Comparison of ENCODE assay signal across 15 mouse cellular contexts in the genomic region with DNA sequence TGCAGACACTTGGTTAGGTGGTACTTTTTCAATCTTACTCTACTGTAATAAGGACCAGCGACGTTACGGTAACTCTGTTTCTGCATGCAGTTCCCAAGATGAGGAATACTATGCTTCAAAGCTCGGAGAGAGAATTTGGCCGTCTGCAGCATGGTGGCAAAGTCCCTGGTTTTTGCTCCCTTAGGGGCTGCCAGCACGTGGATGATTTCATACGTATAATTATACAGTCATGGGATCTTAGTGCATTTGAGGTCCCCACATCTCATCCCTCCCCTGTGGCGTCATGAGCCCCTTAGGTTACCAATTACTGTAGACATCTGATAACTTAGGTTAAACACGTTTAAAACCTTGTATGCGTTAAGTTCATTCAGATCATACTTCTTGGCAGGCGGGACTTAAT. TPM values are rescaled to one million over a fixed set of nuclear protein-coding genes. Genes with fewer than 3 reads are reported as not detected.
DNase-seq lines count a peak whose midpoint lies in the region; ATAC-seq and TF ChIP-seq lines count a peak whose summit lies in the region.
"Had no signal": no experiment of that assay in that cellular context is flagged by ENCODE, and none has a peak within 500 bp of the region (broad histone marks: within the 10 kb centered on the region; RNA-seq: fewer than 3 reads in every experiment).

No protein-coding gene starts in this region.

- no peak overlapping the region for H3K27ac ChIP-seq in cerebellum, adult 2 months (ENCODE audit: insufficient read depth, low read length)
- H3K27ac ChIP-seq in heart, embryonic 10.5 days: no peak overlapping the region
- H3K27ac ChIP-seq: embryonic facial prominence, embryonic 12.5 days had no signal

- ATAC-seq in megakaryocyte, adult 5-6 weeks (ENCODE audit: poor library complexity, severe bottlenecking): no peak
- ATAC-seq: CD4-positive, CD25-positive, alpha-beta regulatory T cell, adult 4 months had no signal

- H3K4me3 ChIP-seq in cerebellum, adult 2 months (replicated peaks; ENCODE audit: insufficient read depth, low read depth, low read length): peak overlapping the region; percentile 27
- H3K4me3 ChIP-seq in heart, embryonic 10.5 days: no peak overlapping the region
- peak overlapping the region; percentile 71 for H3K4me3 ChIP-seq in megakaryocyte, embryonic 14.5 days (replicated peaks)
- no peak overlapping the region for H3K4me3 ChIP-seq in myocyte

- DNase-seq in cerebellum, adult 2 months: no peak
- no peak for DNase-seq in cerebellum, postnatal 4 days (ENCODE audit: low spot score in 2 of 2)
- DNase-seq in heart, embryonic 10.5 days (ENCODE audit: low spot score): peak; percentile 63
- no peak for DNase-seq in heart, adult 18-20 months
- no peak for DNase-seq in kidney, postnatal 10 days
- DNase-seq: gastrocnemius, postnatal 14 days; kidney, adult 8-10 months; thymus, postnatal 4 days had no signal

- H3K27me3 ChIP-seq in cerebellum, adult 2 months (ENCODE audit: control insufficient read depth, insufficient read depth, low read length): no peaks in the 10 kb centered on the region
- no peaks in the 10 kb centered on the region for H3K27me3 ChIP-seq in heart, embryonic 10.5 days (ENCODE audit: insufficient read depth, poor library complexity, severe bottlenecking)
- H3K27me3 ChIP-seq in megakaryocyte, embryonic 14.5 days (replicated peaks): no peaks in the 10 kb centered on the region
- no peaks in the 10 kb centered on the region for H3K27me3 ChIP-seq in myocyte (ENCODE audit: control insufficient read depth, insufficient read depth, insufficient read length)
- H3K27me3 ChIP-seq: embryonic facial prominence, embryonic 12.5 days; heart, embryonic 15.5 days had no signal

- H3K4me2 ChIP-seq in myocyte (ENCODE audit: low read depth): peak overlapping the region; percentile 78

- TF ChIP-seq CTCF in cerebellum, adult 2 months (IDR thresholded peaks at IDR 0.05; ENCODE audit: borderline replicate concordance, insufficient read depth, low read depth, low read length): no peak

- H3K4me1 ChIP-seq in cerebellum, adult 2 months (ENCODE audit: control insufficient read depth, insufficient read depth, low read length): peaks cover 5% of the 10 kb centered on the region; the same call in 1 of the 2 replicates
- peaks cover 24% of the 10 kb centered on the region; the same call in 1 of the 2 replicates for H3K4me1 ChIP-seq in heart, embryonic 10.5 days
- H3K4me1 ChIP-seq in megakaryocyte, embryonic 14.5 days: peaks cover 73% of the 10 kb centered on the region

- no peaks in the 10 kb centered on the region for H3K36me3 ChIP-seq in heart, embryonic 10.5 days
- peaks cover 34% of the 10 kb centered on the region for H3K36me3 ChIP-seq in megakaryocyte, embryonic 14.5 days (replicated peaks; ENCODE audit: low read length)
- H3K36me3 ChIP-seq in myocyte (ENCODE audit: control insufficient read depth, insufficient read depth): no peaks in the 10 kb centered on the region
- H3K36me3 ChIP-seq: embryonic facial prominence, embryonic 12.5 days; heart, embryonic 15.5 days had no signal

- H3K9me3 ChIP-seq in heart, embryonic 10.5 days: no peaks in the 10 kb centered on the region
- no peaks in the 10 kb centered on the region for H3K9me3 ChIP-seq in megakaryocyte, embryonic 14.5 days
- H3K9me3 ChIP-seq: embryonic facial prominence, embryonic 12.5 days; G1E; heart, embryonic 15.5 days had no signal

- 60% methylated on average over 11 of the region's 11 CpGs for whole genome bisulfite sequencing in cerebellum, adult 2 months
- WGBS in heart, embryonic 10.5 days: 89% methylated on average over 11 of the region's 11 CpGs

- H3ac ChIP-seq in myocyte (ENCODE audit: control insufficient read depth, insufficient read length): no peak overlapping the region

- no peak for TF ChIP-seq POLR2A in cerebellum, adult 2 months (IDR thresholded peaks at IDR 0.05; ENCODE audit: borderline replicate concordance, insufficient read depth, low read length)
- no peak for TF ChIP-seq POLR2A in myocyte (IDR thresholded peaks at IDR 0.05; ENCODE audit: insufficient read length, low read depth)

- H3K79me2 ChIP-seq in myocyte (ENCODE audit: control insufficient read depth, insufficient read depth): no peaks in the 10 kb centered on the region

TF ChIP-seq in myocyte, 11 proteins besides CTCF, POLR2A, EP300 and RAD21:
- TF ChIP-seq SRF (IDR thresholded peaks at IDR 0.05; ENCODE audit: control insufficient read depth, insufficient read length, low read depth): no peak
- no peak for TF ChIP-seq MYOG (IDR thresholded peaks at IDR 0.05; ENCODE audit: control insufficient read depth in 1 of 3, insufficient read depth in 1 of 3, insufficient read length in 2 of 3, low read depth in 2 of 3)
- TF ChIP-seq REST (IDR thresholded peaks at IDR 0.05; ENCODE audit: insufficient read depth, insufficient read length): no peak
- TF ChIP-seq POLR2AphosphoS2 (IDR thresholded peaks at IDR 0.05; ENCODE audit: insufficient read length, low read depth): no peak
- no peak for TF ChIP-seq CEBPB (IDR thresholded peaks at IDR 0.05; ENCODE audit: insufficient read depth, poor library complexity, severe bottlenecking)
- no peak for TF ChIP-seq MAX (IDR thresholded peaks at IDR 0.05; ENCODE audit: low read depth)
- TF ChIP-seq E2F4 (IDR thresholded peaks at IDR 0.05; ENCODE audit: insufficient read depth): no peak
- no peak for TF ChIP-seq MYOD1 (IDR thresholded peaks at IDR 0.05; ENCODE audit: control insufficient read depth in 1 of 3, insufficient read length in 2 of 3, low read depth in 2 of 3)
- no peak for TF ChIP-seq TCF3 (IDR thresholded peaks at IDR 0.05; ENCODE audit: insufficient read length, low read depth)
- no peak for TF ChIP-seq TCF12 (IDR thresholded peaks at IDR 0.05; ENCODE audit: insufficient read depth, poor library complexity, severe bottlenecking)
- no peak for TF ChIP-seq USF1 (IDR thresholded peaks at IDR 0.05; ENCODE audit: low read depth)
TF ChIP-seq in myocyte: peak in this region for 0.

RNA-seq across cellular contexts. Expression of a gene that starts 1.6 kb away (rescaled TPM):
- 286 and 307 TPM in 2 replicates for polyA plus RNA-seq in cerebellum, adult 2 months (2012; rRNA removed)
- 21.8 and 27.3 TPM in 2 replicates for polyA plus RNA-seq in heart, embryonic 10.5 days (2016; fragmentation: Nextera tagmentation; extraction: Ambion mirVana)
- 100 to 1,000 TPM; 115 to 119 TPM for total RNA-seq in heart, adult 18-20 months (2021)
- polyA plus RNA-seq in megakaryocyte, embryonic 14.5 days (2012; ENCODE audit: insufficient read depth, low replicate concordance): 2.0 and 2.2 TPM in 2 replicates
- total RNA-seq in megakaryocyte, adult 5-6 weeks (2015): 13.5 and 15.3 TPM in 2 replicates
- 7.9 and 10.3 TPM in 2 replicates for total RNA-seq in megakaryocyte, adult 5-6 weeks (2017)
- polyA plus RNA-seq in myocyte (2012; fragmentation: generic; extraction: Trizol): 39.2 TPM

RNA-seq across cellular contexts. Expression of a gene that starts 2.0 kb away (rescaled TPM):
- 6.5 and 6.6 TPM in 2 replicates for polyA plus RNA-seq in cerebellum, adult 2 months (2012; rRNA removed)
- 7.7 and 8.4 TPM in 2 replicates for polyA plus RNA-seq in heart, embryonic 10.5 days (2016; fragmentation: Nextera tagmentation; extraction: Ambion mirVana)
- total RNA-seq in heart, adult 18-20 months (2021): 1 to 10 TPM; 2.2 to 3.3 TPM
- polyA plus RNA-seq in megakaryocyte, embryonic 14.5 days (2012; ENCODE audit: insufficient read depth, low replicate concordance): 3.7 and 7.6 TPM in 2 replicates
- 2.8 and 4.2 TPM in 2 replicates for total RNA-seq in megakaryocyte, adult 5-6 weeks (2015)
- total RNA-seq in megakaryocyte, adult 5-6 weeks (2017): 2.3 and 3.3 TPM in 2 replicates
- 1.4 TPM for polyA plus RNA-seq in myocyte (2012; fragmentation: generic; extraction: Trizol)

Comparison
In these comparisons a context has a peak if more than half of its experiments do, and no peak if none do; other contexts are left out.
1. H3K4me3 ChIP-seq: peak in cerebellum, adult 2 months (single experiment) and megakaryocyte, embryonic 14.5 days (single experiment); none in heart, embryonic 10.5 days (single experiment) and myocyte (single experiment).